Mouse (Mus musculus) hindbrain, embryonic 11.5 days (tissue): Measurements from ENCODE around the gene Slc44a1. TPM values are rescaled to one million over a fixed set of nuclear protein-coding genes. Genes with fewer than 3 reads are reported as not detected.

Experiments used
- ATAC-seq: fragments of 200-750 bp; cut with Nextera tagmentation; 2 replicates; pipeline ENCODE4 v1.8.0; 2017; ENCODE audit warnings: mild to moderate bottlenecking, moderate TSS enrichment, moderate library complexity; ENCODE audit not compliant: low FRiP score
- DNase-seq: peaks from one replicate; pipeline ENCODE4 v3.0.0-alpha.2; 2015; ENCODE audit warnings: low spot score
- H3K27ac ChIP-seq: fragments of 300-500 bp; sonication (generic); 2 replicates; pipeline ENCODE4 v1.5.1; 2014; ENCODE audit warnings: mild to moderate bottlenecking, low read depth, low read length
- H3K27me3 ChIP-seq: fragments of 300-500 bp; sonication (generic); 2 replicates; pipeline ENCODE4 v1.6.1; 2014; ENCODE audit warnings: mild to moderate bottlenecking, low read length, moderate library complexity, mixed read lengths; ENCODE audit not compliant: control insufficient read depth, insufficient read depth
- H3K36me3 ChIP-seq: fragments of 300-500 bp; sonication (generic); 2 replicates; pipeline ENCODE4 v1.6.1; 2014; ENCODE audit warnings: mild to moderate bottlenecking, low read length, moderate library complexity, mixed read lengths; ENCODE audit not compliant: control insufficient read depth, insufficient read depth
- H3K4me1 ChIP-seq: fragments of 300-500 bp; sonication (generic); replicated peaks from 2 replicates; pipeline ENCODE4 v1.6.1; 2014; ENCODE audit warnings: low read length, mixed read lengths; ENCODE audit not compliant: control insufficient read depth, insufficient read depth
- H3K4me2 ChIP-seq: fragments of 300-500 bp; sonication (generic); replicated peaks from 2 replicates; pipeline ENCODE4 v1.6.1; 2014; ENCODE audit warnings: mild to moderate bottlenecking, low read depth, low read length
- H3K4me3 ChIP-seq: fragments of 300-500 bp; sonication (generic); 2 replicates; pipeline ENCODE4 v1.5.1; 2014; ENCODE audit warnings: low read depth, low read length
- H3K9ac ChIP-seq: fragments of 300-500 bp; sonication (generic); 2 replicates; pipeline ENCODE4 v1.6.1; 2014; ENCODE audit warnings: low read depth, low read length
- H3K9me3 ChIP-seq: fragments of 300-500 bp; sonication (generic); 2 replicates; pipeline ENCODE4 v1.6.1; 2016; ENCODE audit warnings: low read length; ENCODE audit not compliant: control insufficient read depth
- WGBS: fragments of 180-500 bp; shearing (Covaris S2); extraction: QIAGEN DNeasy Blood & Tissue Kit; methylation state at CpG from one replicate; pipeline ENCODE4 v1.1.7; 2014; 5-methylcytosine and 5-hydroxymethylcytosine counted together
- polyA plus RNA-seq: library from polyadenylated mRNA; unstranded; fragments of >200 nt; fragmentation: Nextera tagmentation; extraction: Ambion mirVana; gene quantifications from 2 replicates; pipeline ENCODE4 v1.2.1, GENCODE M21; 2014

Slc44a1 gene
- 14.4 and 18.1 TPM in 2 replicates for polyA plus RNA-seq

- no peaks in the 10 kb centered on the region for H3K36me3 ChIP-seq
- peaks cover 3% of the 10 kb centered on the region; the same call in 1 of the 2 replicates for H3K4me1 ChIP-seq
- H3K9ac ChIP-seq, result peak within 1 kb of the TSS; percentile 58
- H3K9me3 ChIP-seq, result no peaks in the 10 kb centered on the region
- peak within 1 kb of the TSS; percentile 81 for H3K4me3 ChIP-seq
- peak within 1 kb of the TSS; percentile 99 for H3K4me2 ChIP-seq
- ATAC-seq, result peak; percentile 96
- H3K27me3 ChIP-seq, result peaks cover 8% of the 10 kb centered on the region; the same call in 1 of the 2 replicates
- peak; percentile 90 for DNase-seq
- 0% methylated on average over 36 of the region's 122 CpGs for WGBS
- peak within 1 kb of the TSS; percentile 72 for H3K27ac ChIP-seq
Measured at GRCm38 (mm10) chr4:53440010-53440815, at the start of gene Slc44a1. TSS of gene Slc44a1 (plus strand) at chr4:53440413.

GRCm38 (mm10) chr4:53395002-53395401 lies 45.2 kb upstream of the Slc44a1 start:
- 83% methylated on average over 3 of the region's 3 CpGs for WGBS
- H3K4me3 ChIP-seq, result no peak overlapping the region
- H3K9ac ChIP-seq, result no peak overlapping the region
- no peak overlapping the region for H3K4me2 ChIP-seq
- ATAC-seq (no peak), DNase-seq (no peak)
- no peaks in the 10 kb centered on the region for H3K4me1 ChIP-seq
- no peak overlapping the region for H3K27ac ChIP-seq
- H3K27me3 ChIP-seq, result no peaks in the 10 kb centered on the region
- H3K36me3 ChIP-seq, result no peaks in the 10 kb centered on the region
- H3K9me3 ChIP-seq, result no peaks in the 10 kb centered on the region

- no peaks in the 10 kb centered on the region for H3K4me1 ChIP-seq
- DNase-seq, result no peak
- H3K36me3 ChIP-seq, result no peaks in the 10 kb centered on the region
- no peak overlapping the region for H3K9ac ChIP-seq
- no peak overlapping the region for H3K27ac ChIP-seq
- no peak overlapping the region for H3K4me2 ChIP-seq
- ATAC-seq, result no peak
- no peaks in the 10 kb centered on the region for H3K9me3 ChIP-seq
- WGBS, result 81% methylated on average over 11 of the region's 11 CpGs
- no peak overlapping the region for H3K4me3 ChIP-seq
- H3K27me3 ChIP-seq, result no peaks in the 10 kb centered on the region
Measured at GRCm38 (mm10) chr4:53396623-53397192, 43.5 kb upstream of the Slc44a1 start.

- ATAC-seq (no peak), DNase-seq (no peak)
- Histone ChIP-seq H3K4me3 (no peak overlapping the region), H3K4me2 (no peak overlapping the region), H3K36me3 (no peaks in the 10 kb centered on the region), H3K4me1 (no peaks in the 10 kb centered on the region), H3K9ac (no peak overlapping the region), H3K9me3 (no peaks in the 10 kb centered on the region), H3K27ac (no peak overlapping the region), H3K27me3 (no peaks in the 10 kb centered on the region)
- 85% methylated on average over 4 of the region's 4 CpGs for whole genome bisulfite sequencing
Measured at GRCm38 (mm10) chr4:53397280-53398117, 42.7 kb upstream of the Slc44a1 start.

- Histone ChIP-seq H3K36me3 (no peaks in the 10 kb centered on the region), H3K4me1 (no peaks in the 10 kb centered on the region), H3K4me3 (no peak overlapping the region), H3K9me3 (no peaks in the 10 kb centered on the region), H3K27ac (no peak overlapping the region), H3K27me3 (no peaks in the 10 kb centered on the region), H3K9ac (no peak overlapping the region), H3K4me2 (no peak overlapping the region)
- no peak for ATAC-seq
- DNase-seq, result no peak
- WGBS, result 79% methylated on average over 5 of the region's 5 CpGs
Measured at GRCm38 (mm10) chr4:53398561-53398960, 41.7 kb upstream of the Slc44a1 start.

- Histone ChIP-seq H3K9me3 (no peaks in the 10 kb centered on the region), H3K9ac (no peak overlapping the region), H3K4me1 (no peaks in the 10 kb centered on the region), H3K4me2 (no peak overlapping the region), H3K36me3 (no peaks in the 10 kb centered on the region), H3K27ac (no peak overlapping the region), H3K4me3 (no peak overlapping the region), H3K27me3 (no peaks in the 10 kb centered on the region)
- no peak for ATAC-seq
- 86% methylated on average over 1 of the region's 1 CpGs for WGBS
- DNase-seq, result no peak
Measured at GRCm38 (mm10) chr4:53399428-53399827, 40.8 kb upstream of the Slc44a1 start.

GRCm38 (mm10) chr4:53403386-53403785 lies 36.8 kb upstream of the Slc44a1 start:
- no peak overlapping the region for H3K4me3 ChIP-seq
- no peak for DNase-seq
- H3K4me1 ChIP-seq, result no peaks in the 10 kb centered on the region
- no peaks in the 10 kb centered on the region for H3K36me3 ChIP-seq
- H3K27me3 ChIP-seq, result no peaks in the 10 kb centered on the region
- no peak overlapping the region for H3K27ac ChIP-seq
- H3K9ac ChIP-seq, result no peak overlapping the region
- H3K9me3 ChIP-seq, result no peaks in the 10 kb centered on the region
- ATAC-seq, result no peak
- 94% methylated on average over 12 of the region's 12 CpGs for WGBS
- no peak overlapping the region for H3K4me2 ChIP-seq

GRCm38 (mm10) chr4:53404431-53404925 lies 35.7 kb upstream of the Slc44a1 start:
- no peaks in the 10 kb centered on the region for H3K4me1 ChIP-seq
- WGBS, result 90% methylated on average over 6 of the region's 6 CpGs
- H3K27me3 ChIP-seq, result no peaks in the 10 kb centered on the region
- DNase-seq (no peak), ATAC-seq (no peak)
- H3K4me3 ChIP-seq, result no peak overlapping the region
- no peaks in the 10 kb centered on the region for H3K9me3 ChIP-seq
- no peak overlapping the region for H3K4me2 ChIP-seq
- no peak overlapping the region for H3K27ac ChIP-seq
- no peaks in the 10 kb centered on the region for H3K36me3 ChIP-seq
- no peak overlapping the region for H3K9ac ChIP-seq
